ENCODE assay signal across 21 mouse cellular contexts in the genomic region with DNA sequence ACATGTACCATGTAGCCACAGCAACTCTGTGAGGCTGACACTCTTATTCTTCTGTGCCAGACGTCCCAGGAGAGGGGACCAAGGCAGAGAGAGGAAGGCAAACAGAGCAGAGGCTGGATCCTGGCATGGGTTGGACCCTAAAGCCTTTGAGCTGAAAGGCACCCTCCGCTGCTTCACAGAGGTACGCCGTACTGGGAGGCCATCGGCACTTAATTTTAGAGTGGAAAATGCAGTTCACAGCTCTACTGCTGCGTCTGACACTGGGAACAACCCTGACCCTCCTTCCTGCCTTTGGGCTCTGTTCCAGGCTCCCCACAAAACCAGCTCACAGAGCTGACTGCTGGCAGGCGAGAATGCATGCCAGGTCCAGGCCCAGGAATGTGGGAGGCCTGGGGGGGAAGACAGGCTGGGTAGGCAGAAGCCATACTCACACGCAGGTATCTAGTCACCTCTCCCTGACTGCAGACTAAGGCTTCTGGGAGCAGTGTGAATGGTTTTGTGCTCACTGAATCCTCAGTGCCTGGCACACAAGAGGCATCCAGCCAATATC. TPM values are rescaled to one million over a fixed set of nuclear protein-coding genes. Genes with fewer than 3 reads are reported as not detected.
DNase-seq lines count a peak whose midpoint lies in the region; ATAC-seq and TF ChIP-seq lines count a peak whose summit lies in the region.
"Had no signal": no experiment of that assay in that cellular context is flagged by ENCODE, and none has a peak within 500 bp of the region (broad histone marks: within the 10 kb centered on the region; RNA-seq: fewer than 3 reads in every experiment).

No protein-coding gene starts in this region.

- no peak overlapping the region for H3K9ac ChIP-seq in kidney, embryonic 15.5 days
- H3K9ac ChIP-seq in midbrain, embryonic 15.5 days, result no peak overlapping the region
- H3K9ac ChIP-seq: forebrain, embryonic 13.5 days; hindbrain, embryonic 15.5 days; liver, embryonic 13.5 days; midbrain, embryonic 12.5 days had no signal

- H3K4me2 ChIP-seq in kidney, embryonic 15.5 days, result no peak overlapping the region
- no peak overlapping the region for H3K4me2 ChIP-seq in midbrain, embryonic 15.5 days
- H3K4me2 ChIP-seq: forebrain, embryonic 13.5 days; hindbrain, embryonic 15.5 days; liver, embryonic 13.5 days; midbrain, embryonic 12.5 days had no signal

- no peaks in the 10 kb centered on the region for H3K36me3 ChIP-seq in kidney, adult 2 months (ENCODE audit: control insufficient read depth, insufficient read depth, low read length)
- no peaks in the 10 kb centered on the region for H3K36me3 ChIP-seq in kidney, embryonic 15.5 days
- no peaks in the 10 kb centered on the region for H3K36me3 ChIP-seq in midbrain, embryonic 15.5 days (replicated peaks)
- H3K36me3 ChIP-seq: hindbrain, embryonic 15.5 days; liver, embryonic 13.5 days; midbrain, embryonic 12.5 days had no signal

- no peak for TF ChIP-seq POLR2A in kidney, adult 2 months (IDR thresholded peaks at IDR 0.05; ENCODE audit: low read depth, low read length)

- no peak for ATAC-seq in kidney, embryonic 15.5 days (replicated peaks; ENCODE audit: low FRiP score)
- ATAC-seq in midbrain, embryonic 15.5 days (replicated peaks), result no peak
- ATAC-seq: forebrain, embryonic 13.5 days had no signal

- H3K4me1 ChIP-seq in kidney, adult 2 months (ENCODE audit: control insufficient read depth, insufficient read depth, low read length), result no peaks in the 10 kb centered on the region
- H3K4me1 ChIP-seq in kidney, embryonic 15.5 days, result 0 out of 2 replicates have a peak, but pooled peaks cover 3% of the 10 kb centered on the region
- no peaks in the 10 kb centered on the region for H3K4me1 ChIP-seq in midbrain, embryonic 15.5 days
- H3K4me1 ChIP-seq: forebrain, embryonic 13.5 days; liver, embryonic 13.5 days; midbrain, embryonic 12.5 days had no signal

- intact Hi-C loops in left cerebral cortex, postnatal 4 days (cut with DNase I), result no loop called here

- DNase-seq in adrenal gland, postnatal 14 days, result peak; percentile 60
- DNase-seq in adrenal gland, adult 18-20 months (ENCODE audit: low spot score in 2 of 2), result no peak
- DNase-seq in kidney, adult 2 months, result peak; percentile 12
- DNase-seq in 3T3-L1 (ENCODE audit: low read depth, low spot score), result peak; percentile 44
- DNase-seq in cerebellum, postnatal 14 days, result peak; percentile 51 to 65
- DNase-seq in left cerebral cortex, postnatal 4 days, result no peak
- DNase-seq: B cell, adult 2 months; heart, adult 2 months; heart, postnatal 10 days; kidney, adult 11 months; kidney, postnatal 36 days; liver, embryonic 13.5 days; lung, postnatal 36 days; right cerebral cortex, postnatal 4 days; thymus, adult 18-20 months had no signal

- H3K27me3 ChIP-seq in kidney, adult 2 months (replicated peaks; ENCODE audit: control insufficient read depth, insufficient read depth, low read length), result no peaks in the 10 kb centered on the region
- H3K27me3 ChIP-seq in kidney, embryonic 15.5 days, result 0 out of 2 replicates have a peak, but pooled peaks cover 7% of the 10 kb centered on the region
- H3K27me3 ChIP-seq in midbrain, embryonic 15.5 days (replicated peaks), result no peaks in the 10 kb centered on the region
- H3K27me3 ChIP-seq: forebrain, embryonic 13.5 days; hindbrain, embryonic 15.5 days; midbrain, embryonic 12.5 days had no signal

- no peak overlapping the region for H3K4me3 ChIP-seq in kidney, adult 2 months (ENCODE audit: insufficient read depth, low read depth, low read length)
- no peak overlapping the region for H3K4me3 ChIP-seq in kidney, embryonic 15.5 days (replicated peaks)
- no peak overlapping the region for H3K4me3 ChIP-seq in midbrain, embryonic 15.5 days
- H3K4me3 ChIP-seq: forebrain, embryonic 13.5 days; heart, adult 2 months; hindbrain, embryonic 15.5 days; liver, embryonic 13.5 days; midbrain, embryonic 12.5 days; myocyte had no signal

- WGBS in kidney, adult 2 months, result 48% methylated on average over 8 of the region's 8 CpGs
- 62% methylated on average over 8 of the region's 8 CpGs for WGBS in kidney, embryonic 15.5 days
- 61% methylated on average over 8 of the region's 8 CpGs for WGBS in midbrain, embryonic 15.5 days

- H3K27ac ChIP-seq in kidney, adult 2 months (ENCODE audit: insufficient read depth, low read depth, low read length), result no peak overlapping the region
- H3K27ac ChIP-seq in kidney, embryonic 15.5 days, result no peak overlapping the region
- H3K27ac ChIP-seq in midbrain, embryonic 15.5 days, result no peak overlapping the region
- H3K27ac ChIP-seq: forebrain, embryonic 13.5 days; heart, adult 2 months; hindbrain, embryonic 15.5 days; liver, embryonic 13.5 days; midbrain, embryonic 12.5 days had no signal

- no peaks in the 10 kb centered on the region for H3K9me3 ChIP-seq in kidney, embryonic 15.5 days (replicated peaks)
- H3K9me3 ChIP-seq in midbrain, embryonic 15.5 days, result no peaks in the 10 kb centered on the region
- H3K9me3 ChIP-seq: forebrain, embryonic 13.5 days; hindbrain, embryonic 15.5 days; liver, embryonic 13.5 days; midbrain, embryonic 12.5 days had no signal

- TF ChIP-seq CTCF in kidney, adult 2 months (conservative IDR thresholded peaks at IDR 0.05; ENCODE audit: insufficient read depth, insufficient read length, low read depth, low read length), result no peak

RNA-seq across cellular contexts. Expression of gene Ltbp2, which starts 48.9 kb away (rescaled TPM):
- total RNA-seq in adrenal gland, postnatal 14 days (2021), result 11.9 and 12.4 TPM in 2 replicates
- 10 to 100 TPM in 1 of 2 experiments, 1 to 10 TPM in 1; 5.7 to 15.7 TPM for total RNA-seq in adrenal gland, adult 18-20 months (2021)
- polyA plus RNA-seq in kidney, adult 2 months (2012; rRNA removed), result 1.5 and 2.2 TPM in 2 replicates
- polyA plus RNA-seq in kidney, embryonic 15.5 days (2015; fragmentation: Nextera tagmentation; extraction: Ambion mirVana), result 0.50 and 0.62 TPM in 2 replicates
- under 1 TPM; 0.42 to 0.54 TPM for total RNA-seq in left cerebral cortex, postnatal 4 days (2021)
- polyA plus RNA-seq in midbrain, embryonic 15.5 days (2015; fragmentation: Nextera tagmentation; extraction: Ambion mirVana), result 0.25 and 0.32 TPM in 2 replicates
- polyA plus RNA-seq: forebrain, embryonic 13.5 days had no signal

RNA-seq across cellular contexts. Expression of gene Isca2, which starts 54.4 kb away (rescaled TPM):
- 98.2 and 115 TPM in 2 replicates for total RNA-seq in adrenal gland, postnatal 14 days (2021)
- 10 to 100 TPM; 65.2 to 77.7 TPM for total RNA-seq in adrenal gland, adult 18-20 months (2021)
- polyA plus RNA-seq in kidney, adult 2 months (2012; rRNA removed), result 98.5 and 105 TPM in 2 replicates
- 143 TPM in 2 replicates for polyA plus RNA-seq in kidney, embryonic 15.5 days (2015; fragmentation: Nextera tagmentation; extraction: Ambion mirVana)
- 10 to 100 TPM; 40.8 to 43.3 TPM for total RNA-seq in left cerebral cortex, postnatal 4 days (2021)
- polyA plus RNA-seq in midbrain, embryonic 15.5 days (2015; fragmentation: Nextera tagmentation; extraction: Ambion mirVana), result 134 and 139 TPM in 2 replicates

RNA-seq across cellular contexts. Expression of gene Npc2, which starts 54.5 kb away (rescaled TPM):
- total RNA-seq in adrenal gland, postnatal 14 days (2021), result 57.2 and 67.4 TPM in 2 replicates
- 100 to 1,000 TPM in 1 of 2 experiments, 10 to 100 TPM in 1; 83.8 to 128 TPM for total RNA-seq in adrenal gland, adult 18-20 months (2021)
- polyA plus RNA-seq in kidney, adult 2 months (2012; rRNA removed), result 169 and 179 TPM in 2 replicates
- 62.6 and 63.3 TPM in 2 replicates for polyA plus RNA-seq in kidney, embryonic 15.5 days (2015; fragmentation: Nextera tagmentation; extraction: Ambion mirVana)
- 10 to 100 TPM; 35.4 to 35.7 TPM for total RNA-seq in left cerebral cortex, postnatal 4 days (2021)
- 58.3 and 59.9 TPM in 2 replicates for polyA plus RNA-seq in midbrain, embryonic 15.5 days (2015; fragmentation: Nextera tagmentation; extraction: Ambion mirVana)

Comparison
In these comparisons a context has a peak if more than half of its experiments do, and no peak if none do; other contexts are left out.
1. DNase-seq: peak in adrenal gland, postnatal 14 days (single experiment), kidney, adult 2 months (single experiment), 3T3-L1 (single experiment) and cerebellum, postnatal 14 days (2 of 2); none in adrenal gland, adult 18-20 months (0 of 2) and left cerebral cortex, postnatal 4 days (single experiment).